In genomic region chr9:70864039-70864438, GRCm38 (mm10) we compare ENCODE assay signal across 13 mouse cellular contexts.
A peak's percentile ranks its signal among the peaks of the same experiment; 100 is the strongest.
DNase-seq lines count a peak whose midpoint lies in the region; ATAC-seq and TF ChIP-seq lines count a peak whose summit lies in the region.
"Had no signal": no experiment of that assay in that cellular context is flagged by ENCODE, and none has a peak within 500 bp of the region (broad histone marks: within the 10 kb centered on the region; RNA-seq: fewer than 3 reads in every experiment).

No protein-coding gene starts in this region.

- no peak for TF ChIP-seq EP300 in lung, postnatal 0 days (IDR thresholded peaks at IDR 0.05)

- no peaks in the 10 kb centered on the region for H3K9me3 ChIP-seq in hindbrain, embryonic 10.5 days
- no peaks in the 10 kb centered on the region for H3K9me3 ChIP-seq in hindbrain, embryonic 11.5 days (ENCODE audit: control insufficient read depth, low read length)
- H3K9me3 ChIP-seq in lung, postnatal 0 days (ENCODE audit: low read length): no peaks in the 10 kb centered on the region
- no peaks in the 10 kb centered on the region for H3K9me3 ChIP-seq in midbrain, embryonic 10.5 days (replicated peaks)
- H3K9me3 ChIP-seq in forebrain, embryonic 15.5 days: no peaks in the 10 kb centered on the region
- H3K9me3 ChIP-seq: embryonic facial prominence, embryonic 13.5 days; forebrain, embryonic 13.5 days had no signal

- no peaks in the 10 kb centered on the region for H3K36me3 ChIP-seq in hindbrain, embryonic 10.5 days
- H3K36me3 ChIP-seq in hindbrain, embryonic 11.5 days (ENCODE audit: control insufficient read depth, insufficient read depth, low read length): no peaks in the 10 kb centered on the region
- H3K36me3 ChIP-seq in lung, postnatal 0 days (ENCODE audit: insufficient read depth, low read length): no peaks in the 10 kb centered on the region
- H3K36me3 ChIP-seq in midbrain, embryonic 10.5 days: no peaks in the 10 kb centered on the region
- no peaks in the 10 kb centered on the region for H3K36me3 ChIP-seq in forebrain, embryonic 15.5 days
- H3K36me3 ChIP-seq: embryonic facial prominence, embryonic 13.5 days had no signal

- H3K4me2 ChIP-seq in hindbrain, embryonic 11.5 days (replicated peaks; ENCODE audit: low read depth, low read length): no peak overlapping the region
- H3K4me2 ChIP-seq in lung, postnatal 0 days (replicated peaks; ENCODE audit: low read depth, low read length): no peak overlapping the region
- H3K4me2 ChIP-seq in forebrain, embryonic 15.5 days (replicated peaks): no peak overlapping the region
- H3K4me2 ChIP-seq: embryonic facial prominence, embryonic 13.5 days; forebrain, embryonic 13.5 days had no signal

- no peak for DNase-seq in hindbrain, embryonic 10.5 days (ENCODE audit: low spot score)
- DNase-seq in hindbrain, embryonic 11.5 days (ENCODE audit: low spot score): no peak
- no peak for DNase-seq in lung, postnatal 0 days (ENCODE audit: low spot score)
- no peak for DNase-seq in lung, postnatal 25 days (ENCODE audit: low spot score)
- DNase-seq in adrenal gland, postnatal 14 days: no peak
- no peak for DNase-seq in midbrain, embryonic 10.5 days (ENCODE audit: low spot score)
- DNase-seq: adrenal gland, postnatal 25 days; cerebellum, adult 11 months; gastrocnemius, postnatal 36 days had no signal

- peaks cover 20% of the 10 kb centered on the region for H3K4me1 ChIP-seq in hindbrain, embryonic 10.5 days (replicated peaks)
- H3K4me1 ChIP-seq in hindbrain, embryonic 11.5 days (replicated peaks; ENCODE audit: control insufficient read depth, insufficient read depth, low read length): no peaks in the 10 kb centered on the region; the same call in 1 of the 2 replicates
- peaks cover 10% of the 10 kb centered on the region for H3K4me1 ChIP-seq in lung, postnatal 0 days (ENCODE audit: insufficient read depth, low read depth, low read length)
- H3K4me1 ChIP-seq in midbrain, embryonic 10.5 days: peaks cover 16% of the 10 kb centered on the region
- no peaks in the 10 kb centered on the region for H3K4me1 ChIP-seq in forebrain, embryonic 15.5 days
- H3K4me1 ChIP-seq: forebrain, embryonic 13.5 days had no signal

- WGBS in hindbrain, embryonic 10.5 days: 79% methylated on average over 8 of the region's 8 CpGs
- WGBS in hindbrain, embryonic 11.5 days: 72% methylated on average over 8 of the region's 8 CpGs
- WGBS in lung, postnatal 0 days: 46% methylated on average over 8 of the region's 8 CpGs
- 85% methylated on average over 8 of the region's 8 CpGs for WGBS in midbrain, embryonic 10.5 days
- 70% methylated on average over 8 of the region's 8 CpGs for WGBS in forebrain, embryonic 15.5 days

- H3K27ac ChIP-seq in hindbrain, embryonic 10.5 days: peak overlapping the region; percentile 71; the same call in 1 of the 2 replicates
- no peak overlapping the region for H3K27ac ChIP-seq in hindbrain, embryonic 11.5 days (ENCODE audit: low read depth, low read length)
- H3K27ac ChIP-seq in lung, postnatal 0 days (ENCODE audit: low read length): peak overlapping the region; percentile 59; the same call in 1 of the 2 replicates
- no peak overlapping the region for H3K27ac ChIP-seq in midbrain, embryonic 10.5 days (replicated peaks)
- no peak overlapping the region for H3K27ac ChIP-seq in forebrain, embryonic 15.5 days (replicated peaks)
- H3K27ac ChIP-seq: embryonic facial prominence, embryonic 13.5 days; forebrain, embryonic 13.5 days had no signal

- no peak overlapping the region for H3K9ac ChIP-seq in hindbrain, embryonic 11.5 days (ENCODE audit: low read depth, low read length)
- no peak overlapping the region for H3K9ac ChIP-seq in lung, postnatal 0 days (replicated peaks; ENCODE audit: low read depth)
- no peak overlapping the region for H3K9ac ChIP-seq in forebrain, embryonic 15.5 days (replicated peaks)
- H3K9ac ChIP-seq: embryonic facial prominence, embryonic 13.5 days; forebrain, embryonic 13.5 days had no signal

- no peak for ATAC-seq in hindbrain, embryonic 11.5 days (ENCODE audit: low FRiP score)
- ATAC-seq in lung, postnatal 0 days: no peak
- 0 out of 2 replicates have a peak, but pooled peaks have one; percentile 20 for ATAC-seq in megakaryocyte progenitor cell, adult 5-6 weeks (replicated peaks; ENCODE audit: poor library complexity)
- no peak for ATAC-seq in forebrain, embryonic 15.5 days (replicated peaks)
- ATAC-seq: forebrain, embryonic 13.5 days had no signal

- H3K4me3 ChIP-seq in hindbrain, embryonic 10.5 days: no peak overlapping the region
- H3K4me3 ChIP-seq in hindbrain, embryonic 11.5 days (ENCODE audit: low read depth, low read length): no peak overlapping the region
- no peak overlapping the region for H3K4me3 ChIP-seq in lung, postnatal 0 days (ENCODE audit: low read depth, low read length)
- H3K4me3 ChIP-seq in midbrain, embryonic 10.5 days: no peak overlapping the region
- H3K4me3 ChIP-seq in forebrain, embryonic 15.5 days: no peak overlapping the region
- H3K4me3 ChIP-seq: embryonic facial prominence, embryonic 13.5 days; forebrain, embryonic 13.5 days had no signal

- H3K27me3 ChIP-seq in hindbrain, embryonic 10.5 days (ENCODE audit: insufficient read depth, poor library complexity, severe bottlenecking): no peaks in the 10 kb centered on the region
- no peaks in the 10 kb centered on the region for H3K27me3 ChIP-seq in hindbrain, embryonic 11.5 days (ENCODE audit: control insufficient read depth, insufficient read depth, low read length)
- H3K27me3 ChIP-seq in lung, postnatal 0 days (replicated peaks; ENCODE audit: insufficient read depth, low read length): no peaks in the 10 kb centered on the region
- no peaks in the 10 kb centered on the region for H3K27me3 ChIP-seq in midbrain, embryonic 10.5 days (ENCODE audit: low read depth, poor library complexity, severe bottlenecking)
- H3K27me3 ChIP-seq in forebrain, embryonic 15.5 days: no peaks in the 10 kb centered on the region
- H3K27me3 ChIP-seq: embryonic facial prominence, embryonic 13.5 days; forebrain, embryonic 13.5 days had no signal

- TF ChIP-seq CTCF in lung, postnatal 0 days (IDR thresholded peaks at IDR 0.05): no peak

Comparison
In these comparisons a context has a peak if more than half of its experiments do, and no peak if none do; other contexts are left out.
1. H3K27ac ChIP-seq: peak in hindbrain, embryonic 10.5 days (single experiment) and lung, postnatal 0 days (single experiment); none in hindbrain, embryonic 11.5 days (single experiment), midbrain, embryonic 10.5 days (single experiment) and forebrain, embryonic 15.5 days (single experiment).